Mouse (Mus musculus): ENCODE data around the gene Nipa1. TPM values are rescaled to one million over a fixed set of nuclear protein-coding genes. Genes with fewer than 3 reads are reported as not detected.

The Nipa1 gene
- 15.6 and 16.2 TPM in 2 replicates for polyA plus RNA-seq (2015; fragmentation: Nextera tagmentation; extraction: Ambion mirVana)

DNA sequence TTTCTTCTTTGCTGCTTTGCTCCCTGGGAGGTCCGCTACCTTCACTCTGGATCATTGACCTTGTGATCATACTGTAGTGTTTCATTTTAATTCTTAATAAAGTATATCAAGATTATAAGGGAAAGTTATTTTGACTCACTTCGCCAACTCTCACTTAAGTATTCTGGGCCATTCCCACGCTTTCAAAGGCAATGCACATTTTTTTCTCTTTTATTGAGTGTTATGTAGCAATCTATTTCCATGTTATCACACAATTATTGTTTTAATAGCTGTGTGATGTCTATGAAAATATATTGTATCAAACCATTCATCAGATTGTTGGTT is at the start of gene Nipa1:
Nipa1 (minus strand) TSS at position 25 of the 324 bp plus-strand sequence.
- H3K27ac ChIP-seq = peak within 1 kb of the TSS; percentile 98
- 44% methylated on average over 3 of the region's 3 CpGs for WGBS (ENCODE audit: insufficient replicate concordance)
- H3K4me2 ChIP-seq = peak within 1 kb of the TSS; percentile 90
- H3K27me3 ChIP-seq = no peaks in the 10 kb centered on the region
- DNase-seq (no peak), ATAC-seq (ENCODE audit: low read depth) (no peak)
- H3K36me3 ChIP-seq = no peaks in the 10 kb centered on the region
- H3K4me3 ChIP-seq (replicated peaks) = peak within 1 kb of the TSS; percentile 86
- H3K9me3 ChIP-seq (replicated peaks) = no peaks in the 10 kb centered on the region
- H3K9ac ChIP-seq = peak within 1 kb of the TSS; percentile 98
- H3K4me1 ChIP-seq (replicated peaks) = peaks cover 66% of the 10 kb centered on the region

DNA sequence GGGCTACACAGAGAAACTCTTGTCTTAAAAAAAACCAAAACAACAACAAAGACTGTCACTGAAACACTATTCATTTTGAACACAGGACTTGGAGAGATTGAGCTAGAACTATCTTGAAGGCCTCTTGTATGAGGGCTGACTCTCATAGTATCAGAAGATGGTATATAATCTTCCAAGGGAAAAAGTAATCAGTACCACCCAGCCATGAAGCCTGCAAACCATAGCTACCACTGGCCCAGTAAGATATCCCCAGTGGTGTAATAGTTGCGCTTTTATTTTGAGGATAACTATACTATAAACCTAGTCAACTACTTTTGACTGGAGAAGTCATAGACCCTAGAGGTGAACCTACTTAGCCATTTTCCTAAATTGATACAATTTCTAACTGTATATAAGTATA is 46.9 kb upstream of the Nipa1 start:
- ATAC-seq (ENCODE audit: low read depth) = peak; percentile 71
- WGBS (ENCODE audit: insufficient replicate concordance) = 60% methylated on average over 1 of the region's 1 CpGs

DNA sequence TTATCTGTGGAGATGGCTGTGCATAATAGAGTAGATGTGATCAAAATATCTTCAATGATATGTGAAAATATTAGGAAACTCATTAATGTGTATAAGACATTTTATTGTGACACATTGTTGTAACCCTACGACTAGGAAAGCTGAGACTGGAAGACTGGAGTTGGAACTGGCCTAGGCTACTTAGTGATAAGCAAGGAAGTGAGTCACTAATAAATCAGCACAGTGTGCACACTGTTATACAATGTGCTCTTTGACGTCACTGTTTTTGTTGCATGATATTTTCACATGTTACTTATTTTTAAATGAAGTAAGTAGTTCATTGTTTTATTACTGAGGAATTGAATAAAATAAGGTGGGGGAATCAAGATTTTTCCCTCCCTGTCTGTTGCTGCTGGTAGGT is 46.4 kb upstream of the Nipa1 start:
- H3K4me1 ChIP-seq (replicated peaks) = peaks cover 13% of the 10 kb centered on the region
- no peak overlapping the region for H3K9ac ChIP-seq
- ATAC-seq (ENCODE audit: low read depth) (no peak), DNase-seq (no peak)
- peaks cover 8% of the 10 kb centered on the region; the same call in 1 of the 2 replicates for H3K36me3 ChIP-seq
- H3K27ac ChIP-seq = no peak overlapping the region
- no peak overlapping the region for H3K4me3 ChIP-seq (replicated peaks)
- H3K27me3 ChIP-seq = no peaks in the 10 kb centered on the region
- no peak overlapping the region for H3K4me2 ChIP-seq
- no peaks in the 10 kb centered on the region for H3K9me3 ChIP-seq (replicated peaks)
- WGBS (ENCODE audit: insufficient replicate concordance) = 52% methylated on average over 2 of the region's 2 CpGs

More for the DNA sequence above, 46.9 kb upstream of the Nipa1 start:
- no peak overlapping the region for H3K9ac ChIP-seq
- no peak overlapping the region for H3K4me3 ChIP-seq (replicated peaks)
- no peak overlapping the region for H3K4me2 ChIP-seq
- peaks cover 13% of the 10 kb centered on the region for H3K4me1 ChIP-seq (replicated peaks)
- peaks cover 7% of the 10 kb centered on the region; the same call in 1 of the 2 replicates for H3K36me3 ChIP-seq
- no peak overlapping the region for H3K27ac ChIP-seq
- no peak for DNase-seq
- no peaks in the 10 kb centered on the region for H3K27me3 ChIP-seq
- H3K9me3 ChIP-seq (replicated peaks) = no peaks in the 10 kb centered on the region

DNA sequence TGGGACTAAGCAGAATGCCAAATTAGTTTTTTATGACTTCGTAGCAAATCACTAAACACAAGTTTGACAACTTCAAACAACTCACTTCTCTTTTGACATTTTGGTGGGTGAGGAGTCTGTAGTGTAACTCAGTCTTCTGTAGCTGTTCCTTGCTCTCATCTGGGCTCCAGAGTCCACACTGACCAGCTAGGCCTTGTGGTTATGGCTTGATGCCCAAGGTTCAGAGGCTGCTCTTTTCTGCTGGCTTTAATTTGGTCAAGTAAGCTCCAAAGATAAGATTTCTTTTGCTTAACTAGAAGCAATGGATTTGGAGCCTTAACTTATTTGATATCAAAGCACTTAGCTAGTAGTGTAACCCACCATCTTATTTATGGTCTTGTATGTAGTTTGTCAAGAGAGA is 45.1 kb upstream of the Nipa1 start:
- Histone ChIP-seq H3K4me3 (replicated peaks) (no peak overlapping the region), H3K36me3 (peaks cover 11% of the 10 kb centered on the region; the same call in 1 of the 2 replicates), H3K27ac (no peak overlapping the region), H3K9ac (no peak overlapping the region), H3K27me3 (no peaks in the 10 kb centered on the region), H3K9me3 (replicated peaks) (no peaks in the 10 kb centered on the region), H3K4me1 (replicated peaks) (peaks cover 13% of the 10 kb centered on the region), H3K4me2 (no peak overlapping the region)
- 86% methylated on average over 1 of the region's 1 CpGs for WGBS (ENCODE audit: insufficient replicate concordance)
- DNase-seq (no peak), ATAC-seq (ENCODE audit: low read depth) (no peak)

DNA sequence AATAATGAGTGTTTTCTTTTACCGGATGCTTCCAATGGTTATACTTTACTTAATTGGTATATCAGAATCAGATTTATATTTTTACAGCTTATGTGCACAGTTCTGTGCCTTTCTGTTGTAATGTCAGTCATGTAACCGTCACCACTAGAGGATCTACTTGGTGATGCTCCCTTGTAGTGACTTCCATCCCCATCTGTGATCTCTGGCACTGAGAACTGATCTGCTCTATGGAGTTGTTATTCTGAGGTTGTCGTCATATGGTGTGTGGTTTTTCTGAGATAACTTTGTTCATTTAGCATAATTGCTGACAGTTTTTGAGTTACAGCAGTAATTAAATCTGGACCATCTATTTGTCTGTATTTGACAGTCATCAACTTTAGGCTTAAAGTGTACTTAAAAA is 35.6 kb upstream of the Nipa1 start:
- H3K9ac ChIP-seq = no peak overlapping the region

DNA sequence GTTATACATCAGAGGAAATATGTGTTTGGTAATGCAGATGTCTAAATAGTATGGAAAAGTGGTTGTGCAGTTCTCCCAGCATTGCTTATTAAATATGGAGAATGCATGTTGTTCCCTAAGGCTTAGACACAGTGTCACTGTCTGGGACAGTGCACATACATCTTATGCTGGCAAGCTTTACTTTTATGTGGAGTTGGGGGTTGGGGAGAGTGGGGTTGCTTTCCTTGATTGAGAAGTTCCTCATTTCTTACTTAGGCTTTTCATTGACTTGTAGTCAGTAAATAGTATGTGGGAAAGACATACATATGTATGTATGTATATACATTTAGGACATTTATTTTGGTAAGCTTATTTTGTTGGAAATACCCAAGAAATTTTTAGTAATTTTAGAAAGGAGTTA is 33.2 kb upstream of the Nipa1 start:
- no peak overlapping the region for H3K9ac ChIP-seq
- peaks cover 21% of the 10 kb centered on the region for H3K36me3 ChIP-seq
- H3K4me2 ChIP-seq = peak overlapping the region; percentile 30; the same call in 1 of the 2 replicates
- DNase-seq (no peak), ATAC-seq (ENCODE audit: low read depth) (no peak)
- H3K27me3 ChIP-seq = no peaks in the 10 kb centered on the region
- no peaks in the 10 kb centered on the region for H3K9me3 ChIP-seq (replicated peaks)
- H3K4me1 ChIP-seq (replicated peaks) = peaks cover 38% of the 10 kb centered on the region
- H3K4me3 ChIP-seq (replicated peaks) = no peak overlapping the region
- no peak overlapping the region for H3K27ac ChIP-seq

More for the DNA sequence above, 35.6 kb upstream of the Nipa1 start:
- Histone ChIP-seq H3K36me3 (peaks cover 31% of the 10 kb centered on the region), H3K27me3 (no peaks in the 10 kb centered on the region), H3K27ac (no peak overlapping the region), H3K4me1 (replicated peaks) (peaks cover 23% of the 10 kb centered on the region), H3K4me3 (replicated peaks) (no peak overlapping the region), H3K4me2 (no peak overlapping the region), H3K9me3 (replicated peaks) (no peaks in the 10 kb centered on the region)
- ATAC-seq (ENCODE audit: low read depth) (no peak), DNase-seq (no peak)
- WGBS (ENCODE audit: insufficient replicate concordance) = 79% methylated on average over 3 of the region's 3 CpGs

DNA sequence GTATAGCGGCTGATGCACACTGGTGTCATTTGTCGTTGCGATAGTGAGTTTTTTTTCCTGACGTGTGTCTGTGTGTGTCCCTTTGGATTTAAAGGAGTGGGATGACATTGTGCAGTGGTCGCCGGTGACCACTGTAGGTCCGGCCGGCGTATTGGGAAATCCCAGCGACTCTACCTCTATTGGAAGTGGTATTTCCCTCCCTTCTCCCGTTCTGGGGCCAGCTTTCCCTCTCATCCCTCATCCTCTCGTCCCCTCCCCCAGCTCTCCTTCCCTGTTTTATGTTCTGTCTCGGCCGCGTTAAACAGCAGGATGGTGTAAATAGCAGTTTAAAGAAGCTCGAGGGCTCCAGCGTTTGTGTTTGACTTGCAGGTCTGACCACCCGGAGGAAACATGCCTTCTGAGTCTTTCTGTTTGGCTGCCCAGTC is 30.7 kb upstream of the Nipa1 start:
- Histone ChIP-seq H3K9ac (peak overlapping the region; percentile 88), H3K27me3 (no peaks in the 10 kb centered on the region), H3K4me1 (replicated peaks) (peaks cover 40% of the 10 kb centered on the region), H3K4me2 (peak overlapping the region; percentile 69), H3K36me3 (peaks cover 7% of the 10 kb centered on the region), H3K9me3 (replicated peaks) (no peaks in the 10 kb centered on the region), H3K4me3 (replicated peaks) (peak overlapping the region; percentile 86), H3K27ac (peak overlapping the region; percentile 94)
- WGBS (ENCODE audit: insufficient replicate concordance) = under 1% methylated on average over 17 of the region's 18 CpGs
- DNase-seq (no peak), ATAC-seq (ENCODE audit: low read depth) (no peak)

DNA sequence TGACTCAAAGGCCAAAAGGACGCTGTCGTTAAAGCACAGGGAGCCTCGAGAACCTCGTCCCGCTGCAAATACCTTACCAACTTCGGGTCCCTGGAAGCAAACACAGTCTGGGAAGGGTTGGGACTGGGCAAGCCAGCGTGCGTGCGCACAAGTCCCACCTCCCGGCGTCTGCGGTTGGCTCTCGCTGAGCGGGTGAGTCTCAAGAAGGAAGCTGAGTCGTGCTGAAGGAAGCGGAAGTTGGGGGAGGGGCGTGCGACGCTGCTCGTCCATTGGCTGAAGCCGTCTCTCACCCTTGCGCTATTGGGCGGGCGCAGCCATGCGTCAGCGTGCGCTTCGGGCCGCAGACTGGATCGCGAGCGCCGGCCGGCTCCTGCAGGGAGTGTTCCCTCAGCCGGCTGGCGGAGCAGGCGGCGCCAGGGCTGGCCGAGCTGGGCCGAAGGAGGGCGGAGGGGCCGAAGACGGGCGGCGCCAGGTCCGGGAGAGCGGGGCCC is 30.1 kb upstream of the Nipa1 start, which contains the start of gene Herc2:
Herc2 (plus strand) TSS at position 366 of the 491 bp plus-strand sequence.
- Histone ChIP-seq H3K4me1 (replicated peaks) (peaks cover 40% of the 10 kb centered on the region), H3K4me2 (peak within 1 kb of the TSS; percentile 76), H3K9me3 (replicated peaks) (no peaks in the 10 kb centered on the region), H3K4me3 (replicated peaks) (peak within 1 kb of the TSS; percentile 86), H3K36me3 (peaks cover 7% of the 10 kb centered on the region), H3K9ac (peak within 1 kb of the TSS; percentile 88), H3K27me3 (no peaks in the 10 kb centered on the region), H3K27ac (peak within 1 kb of the TSS; percentile 94)
- DNase-seq (peak; percentile 99), ATAC-seq (ENCODE audit: low read depth) (peak; percentile 99)
- under 1% methylated on average over 47 of the region's 47 CpGs for WGBS (ENCODE audit: insufficient replicate concordance)

DNA sequence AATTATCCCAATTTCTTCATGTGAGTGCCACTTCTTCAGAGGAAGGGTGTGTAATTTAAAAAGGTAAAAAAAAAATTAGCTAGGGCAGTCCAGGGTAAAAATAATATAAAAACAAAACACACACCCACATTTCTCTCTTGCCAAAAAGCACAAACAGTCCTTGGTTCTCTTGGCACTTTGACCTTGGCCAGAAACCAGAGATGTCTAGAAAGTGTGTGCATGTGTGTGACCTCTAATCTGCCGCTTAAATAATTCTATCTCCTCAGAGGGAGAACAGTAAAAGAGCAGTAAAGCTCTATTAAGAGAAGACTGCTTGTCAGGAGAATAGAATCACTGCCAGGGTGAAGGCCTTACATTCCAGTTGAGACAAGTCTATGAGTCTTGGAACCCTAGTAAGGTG is 27.4 kb upstream of the Nipa1 start:
- Histone ChIP-seq H3K36me3 (no peaks in the 10 kb centered on the region), H3K4me2 (no peak overlapping the region), H3K9ac (no peak overlapping the region), H3K9me3 (replicated peaks) (no peaks in the 10 kb centered on the region), H3K4me1 (replicated peaks) (peaks cover 51% of the 10 kb centered on the region), H3K4me3 (replicated peaks) (no peak overlapping the region), H3K27ac (no peak overlapping the region), H3K27me3 (no peaks in the 10 kb centered on the region)
- no peak for ATAC-seq (ENCODE audit: low read depth)
- 69% methylated on average over 1 of the region's 1 CpGs for WGBS (ENCODE audit: insufficient replicate concordance)
- no peak for DNase-seq

DNA sequence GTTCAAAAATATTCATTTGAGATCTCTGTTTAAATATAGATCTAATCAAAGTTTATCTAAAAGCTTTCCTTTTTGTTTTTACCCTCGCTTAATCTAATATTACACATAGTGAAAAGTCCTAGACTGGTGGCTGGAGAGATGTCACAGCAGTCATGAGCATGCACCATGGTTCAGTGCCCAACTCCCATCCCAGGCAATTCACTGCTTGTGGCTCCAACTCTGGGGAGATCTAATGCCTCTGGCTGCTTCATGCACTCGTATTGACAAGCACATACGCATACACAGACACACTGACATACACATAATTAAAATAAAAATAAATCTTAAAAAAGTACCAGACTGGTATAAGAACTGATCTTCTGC is 24.5 kb upstream of the Nipa1 start:
- H3K4me2 ChIP-seq = no peak overlapping the region
- no peaks in the 10 kb centered on the region for H3K27me3 ChIP-seq
- WGBS (ENCODE audit: insufficient replicate concordance) = 75% methylated on average over 3 of the region's 3 CpGs
- no peak overlapping the region for H3K4me3 ChIP-seq (replicated peaks)
- no peak overlapping the region for H3K9ac ChIP-seq
- ATAC-seq (ENCODE audit: low read depth) (peak; percentile 60), DNase-seq (no peak)
- peaks cover 47% of the 10 kb centered on the region for H3K4me1 ChIP-seq (replicated peaks)
- H3K9me3 ChIP-seq (replicated peaks) = no peaks in the 10 kb centered on the region
- peak overlapping the region; percentile 84 for H3K27ac ChIP-seq
- H3K36me3 ChIP-seq = no peaks in the 10 kb centered on the region

DNA sequence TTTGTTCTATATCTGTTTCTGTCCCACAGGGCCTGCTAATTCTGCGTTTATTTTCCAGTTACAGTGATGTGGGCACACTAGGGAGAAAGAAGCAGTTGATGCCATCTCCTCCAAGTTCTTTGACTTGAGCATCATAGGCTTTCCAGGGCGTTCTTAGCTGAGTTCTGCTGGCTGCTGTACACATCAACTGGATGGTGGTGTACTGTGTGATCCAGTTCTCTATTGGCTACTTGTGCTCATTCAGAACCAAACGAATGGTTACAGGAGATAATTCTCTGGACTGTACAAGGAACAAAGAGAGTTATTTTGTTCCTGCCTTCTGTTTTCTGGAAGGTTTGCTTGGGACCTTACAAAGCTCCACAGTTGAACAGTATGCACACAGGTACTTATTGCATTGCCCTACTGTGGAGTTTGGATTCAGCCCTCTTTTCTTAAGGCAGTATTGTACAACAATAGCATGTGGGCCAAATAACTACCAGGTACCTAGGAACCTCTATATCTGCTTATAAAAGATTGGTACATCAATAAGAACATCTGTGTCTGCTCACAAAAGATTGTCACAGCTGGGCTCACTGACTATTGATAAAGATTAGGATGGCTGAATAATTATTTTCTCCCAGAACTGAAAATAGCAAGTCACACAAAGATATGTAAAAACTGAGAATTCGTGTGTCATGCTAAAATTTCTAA is 24.0 kb upstream of the Nipa1 start:
- Histone ChIP-seq H3K4me3 (replicated peaks) (no peak overlapping the region), H3K9me3 (replicated peaks) (no peaks in the 10 kb centered on the region), H3K4me1 (replicated peaks) (peaks cover 42% of the 10 kb centered on the region), H3K36me3 (no peaks in the 10 kb centered on the region), H3K27me3 (no peaks in the 10 kb centered on the region), H3K9ac (peak overlapping the region; percentile 44), H3K4me2 (peak overlapping the region; percentile 19; the same call in 1 of the 2 replicates), H3K27ac (peak overlapping the region; percentile 84)
- ATAC-seq (ENCODE audit: low read depth) = peak; percentile 84
- 37% methylated on average over 4 of the region's 4 CpGs for WGBS (ENCODE audit: insufficient replicate concordance)
- DNase-seq = no peak

DNA sequence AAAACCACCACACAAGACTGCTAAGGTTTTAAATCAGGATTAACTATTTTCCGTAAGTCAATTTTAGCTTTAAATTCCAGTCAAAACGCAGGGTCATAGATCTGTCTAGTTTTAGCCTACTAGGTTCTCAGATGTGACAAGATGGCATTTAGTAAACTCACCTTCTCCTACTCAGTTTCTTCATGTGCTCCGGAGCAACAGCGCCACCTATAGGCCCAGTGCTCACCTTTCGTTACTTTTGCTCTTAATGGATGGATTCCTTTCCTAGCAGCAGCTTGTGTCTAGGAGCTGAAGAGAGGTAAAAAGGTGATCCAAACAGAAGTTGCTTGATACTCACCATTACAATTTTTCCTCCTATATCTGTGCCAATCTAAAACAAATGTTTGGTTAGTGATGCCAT is 22.6 kb upstream of the Nipa1 start:
- Histone ChIP-seq H3K4me3 (replicated peaks) (no peak overlapping the region), H3K4me1 (replicated peaks) (peaks cover 33% of the 10 kb centered on the region), H3K27me3 (no peaks in the 10 kb centered on the region), H3K9me3 (replicated peaks) (no peaks in the 10 kb centered on the region), H3K4me2 (no peak overlapping the region), H3K9ac (no peak overlapping the region), H3K36me3 (no peaks in the 10 kb centered on the region), H3K27ac (peak overlapping the region; percentile 43; the same call in 1 of the 2 replicates)
- 14% methylated on average over 5 of the region's 5 CpGs for WGBS (ENCODE audit: insufficient replicate concordance)
- peak; percentile 67 for ATAC-seq (ENCODE audit: low read depth)
- peak; percentile 78 for DNase-seq

All from liver, embryonic 13.5 days (tissue).